Mouse (Mus musculus) bone marrow, adult 2 months (tissue): ENCODE measurements around the gene Gm3015. TPM values are rescaled to one million over a fixed set of nuclear protein-coding genes. Genes with fewer than 3 reads are reported as not detected.
"Not testable (repeated sequence)": the region's sequence is repeated elsewhere in the genome, so short reads cannot be mapped to it uniquely, and the experiment has no call there.

Source experiments
- H3K27ac ChIP-seq: fragments of 200-500 bp; 2 replicates; pipeline ENCODE4 v1.5.1; 2012; ENCODE audit warnings: low read depth, mild to moderate bottlenecking, control low read depth, inconsistent platforms, low read length; ENCODE audit not compliant: control insufficient read depth, poor library complexity, insufficient read depth
- H3K4me1 ChIP-seq: fragments of 200-500 bp; 2 replicates; pipeline ENCODE4 v1.6.1; 2011; ENCODE audit warnings: low read length; ENCODE audit not compliant: control insufficient read depth, insufficient read depth
- H3K4me3 ChIP-seq: fragments of 200-500 bp; replicated peaks from 2 replicates; pipeline ENCODE3; 2011; ENCODE audit warnings: mild to moderate bottlenecking, low read depth, low read length, control low read depth; ENCODE audit not compliant: control insufficient read depth
- WGBS: fragments of 180-500 bp; shearing (Covaris S2); methylation state at CpG from one replicate; pipeline ENCODE4 v1.1.7; 2018; 5-methylcytosine and 5-hydroxymethylcytosine counted together
- polyA plus RNA-seq: library from polyadenylated mRNA; stranded (reverse); fragments of >200 nt; gene quantifications from 2 replicates; pipeline ENCODE4 v1.2.4, GENCODE M21; 2011; ENCODE audit warnings: low replicate concordance; ENCODE audit not compliant: missing spikeins, insufficient read depth, insufficient read length

The Gm3015 gene
- not detected in 2 replicates for polyA plus RNA-seq

GRCm38 (mm10) chr14:42768721-42769120 is at the start of gene Gm3015:
Gm3015 (minus strand) TSS chr14:42768821.
- WGBS = 67% methylated on average over 1 of the region's 1 CpGs
- H3K4me1 ChIP-seq, H3K27ac ChIP-seq, H3K4me3 ChIP-seq: not testable (repeated sequence)

GRCm38 (mm10) chr14:42797887-42798286 is 29.3 kb upstream of the Gm3015 start, which contains the start of gene Gm10377:
Gm10377 (minus strand) TSS chr14:42797987.
- H3K4me3 ChIP-seq, H3K27ac ChIP-seq, H3K4me1 ChIP-seq: not testable (repeated sequence)

Other genes starting within 250 kb of the Gm3015 start
- gene Gm8024, start 244.5 kb downstream of the Gm3015 start, polyA plus RNA-seq = not detected in 2 replicates
- not detected in 2 replicates for gene Gm17124, start 168.9 kb downstream of the Gm3015 start, polyA plus RNA-seq
- not detected in 2 replicates for gene Gm3633, start 126.9 kb downstream of the Gm3015 start, polyA plus RNA-seq
- not detected in 2 replicates for gene Gm10378, start 112.9 kb downstream of the Gm3015 start, polyA plus RNA-seq
- gene Gm10377, start 29.2 kb upstream of the Gm3015 start, polyA plus RNA-seq = not detected in 2 replicates
- gene Gm21977, start 84.7 kb upstream of the Gm3015 start, polyA plus RNA-seq = not detected in 2 replicates
- not detected in 2 replicates for gene Gm8082, start 224.8 kb upstream of the Gm3015 start, polyA plus RNA-seq
- gene Gm10376, start 246.8 kb upstream of the Gm3015 start, polyA plus RNA-seq = not detected in 2 replicates